Mouse (Mus musculus): ENCODE results near the gene Nrxn1. TPM values are rescaled to one million over a fixed set of nuclear protein-coding genes. Genes with fewer than 3 reads are reported as not detected.
"Not testable (repeated sequence)": the region's sequence is repeated elsewhere in the genome, so short reads cannot be mapped to it uniquely, and the experiment has no call there.

Gene Nrxn1
- polyA plus RNA-seq, 1 experiment from 2014 or later = not detected

DNA sequence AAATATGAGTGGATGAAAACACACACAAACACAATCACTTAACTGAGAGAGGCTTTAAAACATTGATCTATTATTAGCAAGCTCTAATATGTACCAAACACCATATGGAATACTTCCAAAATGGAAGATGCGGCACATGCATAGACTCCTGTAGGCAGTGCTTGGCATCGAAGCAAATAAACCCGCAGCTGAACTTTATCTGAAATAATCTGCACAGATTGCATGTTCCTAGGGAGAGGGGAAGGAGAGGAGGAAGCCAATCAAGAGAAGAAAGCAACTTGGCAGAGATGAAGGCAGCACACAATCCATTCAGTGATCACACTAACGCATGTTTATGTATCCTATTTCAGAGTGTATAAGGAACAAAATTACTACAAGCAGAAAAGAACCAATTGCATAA lies 542.5 kb downstream of the Nrxn1 start:
- Histone ChIP-seq H3K27ac (no peak overlapping the region), H3K79me2 (ENCODE audit: inconsistent target) (no peaks in the 10 kb centered on the region), H3K4me3 (ENCODE audit: inconsistent target) (no peak overlapping the region), H3K36me3 (ENCODE audit: inconsistent target) (no peaks in the 10 kb centered on the region)
- 95% methylated on average over 4 of the region's 4 CpGs for WGBS (ENCODE audit: missing documents)

DNA sequence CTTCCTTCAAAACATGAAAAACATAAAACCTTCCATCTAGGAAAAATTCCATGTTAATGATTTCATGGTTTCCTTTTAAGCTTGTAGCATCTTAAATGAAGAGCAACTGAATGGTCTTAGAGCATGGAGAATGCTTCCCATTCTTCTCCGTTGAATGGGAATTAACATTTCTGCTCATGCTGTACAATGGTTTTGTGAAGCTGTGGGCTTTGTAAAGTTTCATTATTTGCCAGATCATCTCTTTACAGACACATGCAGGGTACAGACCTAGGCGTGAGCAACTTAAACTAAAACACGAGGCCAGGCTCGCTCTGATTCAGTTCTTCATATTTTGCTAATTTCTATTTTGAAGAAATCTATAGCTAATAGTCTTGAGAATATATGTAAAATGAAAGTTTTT lies 546.1 kb downstream of the Nrxn1 start:
- no peaks in the 10 kb centered on the region for H3K79me2 ChIP-seq (ENCODE audit: inconsistent target)
- 94% methylated on average over 4 of the region's 4 CpGs for WGBS (ENCODE audit: missing documents)
- no peaks in the 10 kb centered on the region for H3K36me3 ChIP-seq (ENCODE audit: inconsistent target)
- no peak overlapping the region for H3K27ac ChIP-seq
- no peak overlapping the region for H3K4me3 ChIP-seq (ENCODE audit: inconsistent target)

DNA sequence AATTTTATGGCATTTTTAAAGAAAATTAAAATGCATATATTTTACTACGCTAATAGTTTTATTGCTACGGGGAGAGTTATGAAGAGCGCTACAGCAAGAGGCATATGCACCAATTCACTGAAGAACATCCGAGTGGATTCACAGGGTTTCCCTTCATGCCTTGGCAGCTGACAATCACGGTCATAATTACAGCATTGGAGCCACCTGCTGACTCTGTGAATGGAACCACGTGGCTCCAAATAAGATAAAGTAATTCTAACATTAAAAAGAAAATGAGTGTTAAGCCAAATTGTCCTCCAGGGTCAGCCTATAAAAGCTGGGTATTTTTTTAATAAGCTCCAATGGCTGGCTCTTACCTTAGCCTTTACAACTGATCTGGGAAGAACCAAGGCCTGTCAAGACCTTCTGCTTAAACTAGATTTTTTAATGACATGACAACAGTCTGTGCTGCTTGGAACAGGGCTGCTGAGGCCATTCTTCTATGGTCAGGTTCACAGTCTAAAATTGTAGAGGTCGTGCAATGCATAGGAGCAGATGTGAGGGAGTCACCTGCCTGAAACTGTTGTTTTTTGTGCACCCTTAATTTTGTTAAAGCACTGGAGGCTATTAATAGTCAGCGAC lies 548.1 kb downstream of the Nrxn1 start:
- 92% methylated on average over 8 of the region's 8 CpGs for WGBS (ENCODE audit: missing documents)
- Histone ChIP-seq H3K4me3 (ENCODE audit: inconsistent target) (no peak overlapping the region), H3K79me2 (ENCODE audit: inconsistent target) (no peaks in the 10 kb centered on the region), H3K36me3 (ENCODE audit: inconsistent target) (no peaks in the 10 kb centered on the region), H3K27ac (no peak overlapping the region)

DNA sequence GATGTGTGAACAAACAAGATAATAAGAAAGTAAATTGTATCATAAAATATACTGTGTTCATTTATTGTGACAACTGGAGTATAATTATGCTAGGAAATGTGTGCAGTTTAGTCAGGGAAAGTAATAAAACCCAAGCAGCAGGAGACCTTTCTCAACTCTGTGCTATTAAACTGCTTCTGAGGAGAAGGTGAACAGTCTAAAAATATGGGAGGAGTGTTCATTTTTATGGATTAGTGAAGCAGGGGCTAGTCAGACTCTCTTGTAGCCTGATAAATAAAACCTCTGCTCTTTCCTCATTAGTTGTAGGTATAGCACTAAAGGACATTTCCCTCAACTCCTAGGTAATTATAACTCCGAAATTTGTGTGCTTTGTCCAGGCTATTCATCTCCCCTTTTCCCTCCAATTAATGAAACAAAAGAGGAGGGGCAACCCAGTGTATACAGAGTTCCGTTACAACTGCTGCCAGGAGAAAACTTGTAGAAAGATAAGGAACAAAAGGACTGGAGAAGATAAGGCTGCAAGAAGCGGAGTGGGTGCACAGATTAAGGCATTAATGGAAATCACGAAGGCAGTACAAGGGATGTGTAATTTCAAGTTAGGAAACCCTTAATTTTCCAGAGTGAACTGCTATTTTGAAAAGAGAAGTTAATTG lies 548.8 kb downstream of the Nrxn1 start:
- no peaks in the 10 kb centered on the region for H3K36me3 ChIP-seq (ENCODE audit: inconsistent target)
- 98% methylated on average over 4 of the region's 4 CpGs for whole genome bisulfite sequencing (ENCODE audit: missing documents)

DNA sequence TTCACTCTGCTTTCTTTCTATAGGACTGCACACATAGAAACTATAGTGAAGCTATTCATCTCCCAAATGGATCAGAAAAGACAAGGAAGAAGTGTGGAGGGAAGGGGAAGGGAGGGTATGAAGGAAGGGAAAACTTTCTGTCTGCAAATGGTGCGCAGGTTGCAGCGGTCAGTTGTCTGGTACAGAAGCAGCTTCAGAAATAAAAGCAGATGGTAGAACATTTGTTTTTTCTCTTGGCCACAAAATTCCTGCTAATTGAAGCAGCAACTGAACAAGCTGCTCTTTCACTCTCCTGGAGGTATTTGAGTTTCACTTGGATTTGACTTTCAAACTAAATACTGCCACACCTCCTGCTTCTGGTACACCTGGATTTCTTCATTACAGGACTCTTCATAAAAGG lies 561.4 kb downstream of the Nrxn1 start:
- H3K4me3 ChIP-seq (ENCODE audit: inconsistent target) = no peak overlapping the region
- no peaks in the 10 kb centered on the region for H3K79me2 ChIP-seq (ENCODE audit: inconsistent target)
- no peaks in the 10 kb centered on the region for H3K36me3 ChIP-seq (ENCODE audit: inconsistent target)
- WGBS (ENCODE audit: missing documents) = 95% methylated on average over 2 of the region's 2 CpGs
- H3K27ac ChIP-seq = no peak overlapping the region

More for the DNA sequence above, 548.8 kb downstream of the Nrxn1 start:
- Histone ChIP-seq H3K79me2 (ENCODE audit: inconsistent target) (no peaks in the 10 kb centered on the region), H3K27ac (no peak overlapping the region), H3K4me3 (ENCODE audit: inconsistent target) (no peak overlapping the region)

DNA sequence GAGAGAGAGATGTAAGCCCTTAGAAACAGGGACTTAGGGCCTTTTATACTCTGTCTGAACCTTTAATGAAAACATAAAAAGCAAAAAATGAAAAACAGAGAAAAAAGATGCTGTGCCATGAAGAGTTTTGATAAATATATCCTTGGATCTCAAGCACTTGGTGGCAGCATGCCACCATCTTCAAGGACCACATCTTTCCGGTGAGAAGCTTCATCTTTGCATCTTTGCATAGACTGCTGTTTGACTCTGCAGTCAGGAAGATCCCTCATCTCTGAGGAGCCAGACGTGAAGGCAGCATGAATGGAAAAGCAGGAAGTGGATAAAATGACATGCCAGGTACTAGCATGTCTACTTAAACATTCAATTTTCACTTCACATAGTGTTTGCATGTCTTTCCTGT lies 586.8 kb downstream of the Nrxn1 start:
- Histone ChIP-seq H3K4me3 (ENCODE audit: inconsistent target) (no peak overlapping the region), H3K27ac (no peak overlapping the region), H3K79me2 (ENCODE audit: inconsistent target) (no peaks in the 10 kb centered on the region), H3K36me3 (ENCODE audit: inconsistent target) (no peaks in the 10 kb centered on the region)
- WGBS (ENCODE audit: missing documents) = 78% methylated on average over 2 of the region's 2 CpGs

DNA sequence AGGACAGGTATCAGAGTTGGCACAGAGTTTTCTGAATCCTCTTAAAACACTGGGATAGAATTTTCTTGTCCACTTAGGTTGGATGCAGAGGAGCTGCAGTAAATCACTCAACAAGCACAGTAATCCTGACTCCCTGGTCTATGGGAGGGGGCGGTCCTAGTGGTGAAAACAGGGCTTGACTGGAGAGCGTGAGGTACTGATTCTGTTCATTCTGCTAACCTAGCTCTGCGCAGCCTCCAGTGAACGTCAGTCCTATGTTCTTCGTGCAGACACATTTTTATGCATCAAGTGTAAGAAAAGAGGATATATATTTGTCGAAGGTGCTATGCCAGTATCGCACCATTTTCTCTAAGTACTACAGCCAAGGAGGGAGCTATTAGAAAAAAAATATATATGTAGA lies 588.9 kb downstream of the Nrxn1 start:
- H3K27ac ChIP-seq; H3K79me2 ChIP-seq (ENCODE audit: inconsistent target): not testable (repeated sequence)
- whole genome bisulfite sequencing (ENCODE audit: missing documents) = 89% methylated on average over 7 of the region's 7 CpGs

DNA sequence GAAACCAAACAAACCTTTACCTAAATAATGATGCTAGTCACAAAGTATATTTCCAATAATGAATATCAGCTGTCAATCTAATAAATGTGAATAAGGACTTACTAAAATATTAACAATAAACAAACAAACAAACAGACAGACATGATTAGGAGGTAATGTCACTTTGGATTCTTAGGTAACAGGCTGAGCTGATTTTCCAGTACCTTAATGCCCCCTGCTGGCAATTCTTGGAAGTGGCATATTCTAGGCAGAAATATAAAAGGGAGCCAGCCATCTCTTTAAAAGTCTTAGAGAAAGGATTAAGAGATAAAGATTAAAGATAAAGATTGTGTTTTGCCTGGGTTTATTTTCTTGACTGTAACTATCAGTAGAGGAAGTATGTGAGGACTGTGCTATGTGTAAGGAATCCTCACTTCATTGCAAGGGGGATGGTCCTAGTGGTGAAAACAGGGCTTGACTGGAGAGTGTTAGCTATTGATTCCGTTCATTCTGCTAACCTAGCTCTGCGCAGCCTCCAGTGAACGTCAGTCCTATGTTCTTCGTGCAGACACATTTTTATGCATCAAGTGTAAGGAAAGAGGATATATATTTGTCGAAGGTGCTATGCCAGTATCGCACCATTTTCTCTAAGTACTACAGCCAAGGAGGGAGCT lies 591.7 kb downstream of the Nrxn1 start:
- Histone ChIP-seq H3K79me2 (ENCODE audit: inconsistent target) (no peaks in the 10 kb centered on the region), H3K27ac (no peak overlapping the region), H3K4me3 (ENCODE audit: inconsistent target) (no peak overlapping the region), H3K36me3 (ENCODE audit: inconsistent target) (no peaks in the 10 kb centered on the region)
- WGBS (ENCODE audit: missing documents) = 62% methylated on average over 6 of the region's 6 CpGs

More for the DNA sequence above, 588.9 kb downstream of the Nrxn1 start:
- H3K4me3 ChIP-seq (ENCODE audit: inconsistent target); H3K36me3 ChIP-seq (ENCODE audit: inconsistent target): not testable (repeated sequence)

DNA sequence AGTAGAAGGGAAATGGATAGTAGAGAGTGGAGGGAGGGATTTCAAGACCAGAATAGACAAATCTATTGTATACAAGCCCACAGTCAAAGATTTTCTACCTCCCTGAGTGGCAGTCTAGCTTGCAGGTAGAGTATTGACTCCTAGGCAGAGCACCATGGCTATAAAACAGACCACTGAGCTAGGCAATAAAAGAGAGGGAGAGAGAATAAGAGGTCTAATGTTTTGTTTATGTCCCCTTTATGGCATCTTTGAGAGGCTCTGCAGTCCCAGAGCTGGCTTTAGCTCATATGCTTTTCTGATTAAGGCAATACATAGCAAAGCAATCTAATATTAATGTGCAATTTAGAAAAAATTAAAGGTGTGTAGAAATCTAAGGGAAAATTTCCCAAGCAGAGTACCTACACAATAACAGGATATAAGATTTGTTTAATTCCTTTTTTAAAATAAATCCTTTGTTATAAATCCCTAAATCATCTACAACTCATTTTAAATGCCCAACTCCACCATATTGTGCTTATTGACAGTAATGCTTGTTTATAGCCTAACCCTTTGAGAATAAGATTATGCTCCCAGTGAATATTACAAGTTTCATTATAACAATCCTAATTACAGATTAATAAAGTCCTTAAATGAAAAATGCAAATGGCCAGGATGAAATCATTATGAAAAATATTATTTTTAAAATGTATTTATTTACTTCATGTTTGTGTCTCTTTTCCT lies 613.2 kb downstream of the Nrxn1 start:
- Histone ChIP-seq H3K79me2 (ENCODE audit: inconsistent target) (no peaks in the 10 kb centered on the region), H3K4me3 (ENCODE audit: inconsistent target) (no peak overlapping the region), H3K27ac (no peak overlapping the region), H3K36me3 (ENCODE audit: inconsistent target) (no peaks in the 10 kb centered on the region)

DNA sequence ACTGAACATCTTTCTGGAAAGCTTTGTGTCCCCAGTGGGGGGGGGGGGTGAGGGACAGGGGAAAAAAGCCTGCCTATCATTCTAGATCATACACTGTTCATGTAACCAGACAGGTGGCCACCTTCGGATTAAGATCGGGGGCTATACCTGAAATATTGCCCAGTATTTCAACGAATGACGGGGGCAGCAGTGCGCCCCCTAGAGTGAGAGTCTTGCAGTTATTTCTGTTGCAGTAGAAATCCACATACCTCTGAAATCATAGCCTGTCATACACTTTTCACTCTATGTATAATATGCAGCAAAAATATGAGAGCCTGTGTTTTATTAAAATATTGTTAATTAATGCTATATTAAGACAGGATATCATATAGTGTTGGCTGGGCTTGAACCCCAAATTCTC lies 636.1 kb downstream of the Nrxn1 start:
- WGBS (ENCODE audit: missing documents) = 58% methylated on average over 5 of the region's 5 CpGs
- Histone ChIP-seq H3K27ac (no peak overlapping the region), H3K79me2 (ENCODE audit: inconsistent target) (no peaks in the 10 kb centered on the region), H3K36me3 (ENCODE audit: inconsistent target) (no peaks in the 10 kb centered on the region), H3K4me3 (ENCODE audit: inconsistent target) (no peak overlapping the region)

DNA sequence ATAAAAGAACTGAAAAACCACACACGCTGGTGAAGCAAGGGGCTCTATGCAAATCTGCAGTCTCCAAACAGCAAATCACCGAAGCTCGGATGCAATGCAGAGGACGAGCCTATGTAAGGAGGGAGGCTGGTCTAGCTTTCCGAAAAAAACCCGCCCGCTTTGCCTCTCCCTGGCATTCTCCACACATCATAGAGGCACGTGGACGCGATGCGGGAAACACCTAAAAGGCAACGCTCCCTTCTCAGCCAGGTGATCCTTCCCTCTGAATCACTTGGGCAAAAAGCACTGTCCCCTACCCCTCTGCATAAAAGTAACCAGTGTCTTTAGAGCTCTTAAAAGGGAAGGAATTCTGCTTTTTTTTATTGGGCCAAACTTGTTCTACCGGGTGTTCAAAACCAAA lies 637.0 kb downstream of the Nrxn1 start:
- Histone ChIP-seq H3K4me3 (ENCODE audit: inconsistent target) (no peak overlapping the region), H3K79me2 (ENCODE audit: inconsistent target) (no peaks in the 10 kb centered on the region), H3K36me3 (ENCODE audit: inconsistent target) (no peaks in the 10 kb centered on the region), H3K27ac (no peak overlapping the region)
- WGBS (ENCODE audit: missing documents) = 2% methylated on average over 13 of the region's 13 CpGs

DNA sequence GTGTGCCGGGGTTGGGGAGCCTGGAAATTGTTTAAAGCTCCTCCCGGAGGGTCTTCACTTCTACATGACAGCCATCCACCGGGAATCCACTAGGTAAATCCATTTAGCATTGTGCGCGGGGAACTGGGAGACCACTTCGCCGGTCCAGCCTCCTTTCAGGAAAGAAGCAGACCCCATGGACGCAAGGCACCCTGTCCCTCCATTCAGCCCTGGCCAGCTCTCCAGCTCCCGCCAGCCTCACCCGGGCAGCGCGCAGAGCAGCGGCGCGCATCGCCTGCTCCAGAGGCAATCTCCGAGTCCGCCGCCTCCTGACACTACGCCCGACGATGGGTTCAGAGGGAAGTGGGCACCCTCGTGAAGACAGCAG lies 637.5 kb downstream of the Nrxn1 start:
- no peak overlapping the region for H3K4me3 ChIP-seq (ENCODE audit: inconsistent target)
- WGBS (ENCODE audit: missing documents) = under 1% methylated on average over 23 of the region's 23 CpGs
- no peak overlapping the region for H3K27ac ChIP-seq
- H3K79me2 ChIP-seq (ENCODE audit: inconsistent target) = no peaks in the 10 kb centered on the region
- no peaks in the 10 kb centered on the region for H3K36me3 ChIP-seq (ENCODE audit: inconsistent target)

DNA sequence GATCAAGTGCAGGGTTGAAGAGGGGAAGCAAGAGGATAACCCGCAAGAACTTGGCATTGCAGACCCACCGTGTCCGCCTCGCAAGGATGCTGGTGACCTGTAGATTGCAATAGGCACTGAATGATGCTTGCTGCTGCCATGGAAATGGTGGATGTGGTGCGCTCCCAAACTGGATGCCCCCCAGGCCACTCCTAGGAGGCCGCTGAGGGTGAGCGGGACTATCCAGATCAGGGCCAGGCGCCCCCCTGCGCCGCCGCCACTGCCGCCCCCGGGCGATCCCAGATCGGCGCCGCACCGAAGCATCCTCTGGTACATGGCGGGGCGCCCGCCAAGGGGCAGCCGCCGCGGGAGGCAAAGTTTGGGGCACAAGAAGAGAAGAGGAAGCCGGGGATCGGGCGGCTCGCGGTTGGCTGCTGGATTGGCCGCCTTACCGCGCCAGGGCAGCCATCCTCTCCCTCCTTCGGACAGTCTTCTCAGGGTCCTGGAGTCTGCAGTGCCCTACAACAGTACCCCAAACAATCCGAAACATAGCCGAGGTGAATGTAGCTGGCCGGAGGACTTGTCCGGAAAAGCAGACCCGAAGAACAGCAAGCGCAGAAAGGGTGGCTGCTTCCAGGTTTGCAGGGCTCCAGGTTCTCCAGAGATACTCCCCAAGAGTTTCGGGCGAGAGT lies 638.0 kb downstream of the Nrxn1 start:
- Histone ChIP-seq H3K36me3 (ENCODE audit: inconsistent target) (no peaks in the 10 kb centered on the region), H3K27ac (no peak overlapping the region), H3K4me3 (ENCODE audit: inconsistent target) (no peak overlapping the region), H3K79me2 (ENCODE audit: inconsistent target) (no peaks in the 10 kb centered on the region)
- 3% methylated on average over 37 of the region's 41 CpGs for WGBS (ENCODE audit: missing documents)

DNA sequence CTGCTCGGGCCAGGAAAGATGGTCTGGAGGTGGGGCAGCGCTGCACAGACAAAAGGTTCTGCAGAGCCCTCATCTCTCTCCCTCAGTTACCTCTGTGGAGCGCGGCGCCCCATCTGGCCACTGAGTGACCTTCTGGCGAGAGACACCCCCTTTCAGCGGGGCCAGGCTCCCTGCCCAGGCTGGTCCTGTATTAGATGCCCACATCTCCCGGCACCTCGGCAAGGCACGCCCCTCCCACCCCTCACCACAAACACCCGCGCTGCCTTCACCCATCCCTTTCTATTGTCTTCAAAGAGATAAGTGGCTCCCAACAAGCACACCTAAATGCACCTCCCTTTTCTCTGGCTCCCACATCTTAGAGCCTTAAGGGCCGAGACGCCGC lies 638.5 kb downstream of the Nrxn1 start:
- H3K36me3 ChIP-seq (ENCODE audit: inconsistent target) = no peaks in the 10 kb centered on the region
- H3K79me2 ChIP-seq (ENCODE audit: inconsistent target) = no peaks in the 10 kb centered on the region
- H3K4me3 ChIP-seq (ENCODE audit: inconsistent target) = no peak overlapping the region
- no peak overlapping the region for H3K27ac ChIP-seq
- WGBS (ENCODE audit: missing documents) = 26% methylated on average over 14 of the region's 15 CpGs

DNA sequence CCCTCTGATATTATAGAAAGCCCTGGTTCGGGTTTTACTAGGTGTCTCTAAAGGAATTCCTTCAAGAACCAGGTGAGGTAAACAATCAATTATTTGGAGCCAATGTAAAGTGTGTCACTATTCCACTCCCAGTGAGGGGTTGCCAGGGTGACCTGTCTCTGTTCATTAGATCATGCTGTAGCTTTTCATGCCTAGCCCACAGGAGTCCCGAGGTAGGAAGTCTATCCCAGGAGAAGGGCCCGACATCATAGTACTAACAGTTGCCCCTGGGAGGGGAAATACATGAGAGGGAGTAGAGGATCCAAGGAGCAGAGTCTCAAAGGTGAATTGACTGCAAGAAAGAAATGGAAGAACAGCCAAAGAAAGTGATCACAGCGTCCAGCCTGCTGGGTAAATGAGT lies 639.6 kb downstream of the Nrxn1 start:
- Histone ChIP-seq H3K27ac (no peak overlapping the region), H3K79me2 (ENCODE audit: inconsistent target) (no peaks in the 10 kb centered on the region), H3K4me3 (ENCODE audit: inconsistent target) (no peak overlapping the region), H3K36me3 (ENCODE audit: inconsistent target) (no peaks in the 10 kb centered on the region)
- WGBS (ENCODE audit: missing documents) = 57% methylated on average over 4 of the region's 4 CpGs

All from macrophage (primary cell).